Mouse (Mus musculus): ENCODE measurements around the gene Vmn2r19.

DNA sequence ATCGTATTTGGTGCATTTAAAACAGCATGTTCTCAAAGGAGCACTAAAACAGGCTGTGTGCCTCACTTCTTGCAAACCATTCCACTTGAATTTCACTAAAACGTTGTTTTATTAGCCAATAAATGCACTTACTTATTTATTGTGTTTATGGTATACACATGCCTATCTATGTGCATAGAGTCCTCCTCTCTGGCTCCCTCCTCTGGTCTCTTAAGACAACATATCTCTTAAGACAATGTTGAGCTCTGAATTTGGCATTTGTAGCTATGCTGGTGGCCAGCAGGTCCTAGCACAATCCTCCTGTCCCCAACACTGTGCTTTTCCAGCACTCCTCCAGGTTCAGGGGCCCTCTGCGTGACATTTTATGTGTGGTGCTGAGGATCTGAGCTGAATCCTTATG, 49.2 kb upstream of the Vmn2r19 start:
- no peak for TF ChIP-seq POLR2A (IDR thresholded peaks at IDR 0.05; ENCODE audit: borderline replicate concordance, extremely low read depth, low read depth, low read length)
- TF ChIP-seq CTCF (IDR thresholded peaks at IDR 0.05; ENCODE audit: insufficient read depth, low read length), result no peak
